Mouse (Mus musculus): ENCODE measurements around the gene BC028528. TPM values are rescaled to one million over a fixed set of nuclear protein-coding genes. Genes with fewer than 3 reads are reported as not detected.

The BC028528 gene
- total and polyA plus RNA-seq, 3 experiments: 7.4 to 13.6 TPM; not detected in 1

- TF ChIP-seq USF1 (IDR thresholded peaks at IDR 0.05; ENCODE audit: low read depth, low read length): no peak
- 0 out of 2 replicates have a peak, but pooled peaks have one; percentile 18 for TF ChIP-seq UBTF (IDR thresholded peaks at IDR 0.05; ENCODE audit: borderline replicate concordance, insufficient read depth, low read depth, low read length)
- 0 out of 4 replicates have a peak, but pooled peaks of 1 of the 2 experiments have one; percentile 43 for TF ChIP-seq POLR2A (IDR thresholded peaks at IDR 0.05; ENCODE audit: control insufficient read depth in 1 of 2, insufficient read depth in 1 of 2, low read depth in 1 of 2, low read length in 2 of 2, poor library complexity in 1 of 2)
- peak; percentile 84 for TF ChIP-seq TCF12 (IDR thresholded peaks at IDR 0.05; ENCODE audit: low read depth, low read length)
- TF ChIP-seq MAFK (IDR thresholded peaks at IDR 0.05; ENCODE audit: borderline replicate concordance, low read depth, low read length): peak; percentile 5; the same call in 1 of the 2 replicates
- no peak for TF ChIP-seq MEF2A (IDR thresholded peaks at IDR 0.05; ENCODE audit: extremely low read depth, insufficient replicate concordance, low read depth, low read length, poor library complexity, severe bottlenecking)
- TF ChIP-seq NELFE (IDR thresholded peaks at IDR 0.05; ENCODE audit: low read depth, low read length): peak; percentile 24; the same call in 1 of the 2 replicates
- peak; percentile 59 for TF ChIP-seq ETS1 (IDR thresholded peaks at IDR 0.05; ENCODE audit: low read depth, low read length)
- TF ChIP-seq GATA1 (IDR thresholded peaks at IDR 0.05; ENCODE audit: low read depth, low read length): peak; percentile 66
- TF ChIP-seq TAL1 (IDR thresholded peaks at IDR 0.05; ENCODE audit: low read length): peak; percentile 79
- TF ChIP-seq EP300 (IDR thresholded peaks at IDR 0.05; ENCODE audit: low read depth in 1 of 2, low read length in 2 of 2): peak; percentile 42 to 73; a peak in 3 of 4 replicates
- peak; percentile 5; the same call in 1 of the 2 replicates for TF ChIP-seq MAX (IDR thresholded peaks at IDR 0.05; ENCODE audit: low read length)
- 0 out of 2 replicates have a peak, but pooled peaks have one; percentile 10 for TF ChIP-seq MYC (IDR thresholded peaks at IDR 0.05; ENCODE audit: low read depth, low read length)
- no peak for TF ChIP-seq MXI1 (IDR thresholded peaks at IDR 0.05; ENCODE audit: low read depth, low read length)
- 0 out of 2 replicates have a peak, but pooled peaks have one; percentile 88 for TF ChIP-seq CHD1 (IDR thresholded peaks at IDR 0.05; ENCODE audit: low read depth, low read length)
- TF ChIP-seq HCFC1 (IDR thresholded peaks at IDR 0.05; ENCODE audit: low read depth, low read length): peak; percentile 33; the same call in 1 of the 2 replicates
- no peak for TF ChIP-seq RAD21 (IDR thresholded peaks at IDR 0.05; ENCODE audit: low read depth, low read length)
- peak; percentile 36 for TF ChIP-seq RCOR1 (IDR thresholded peaks at IDR 0.05; ENCODE audit: low read depth, low read length)
- peak; percentile 82 for DNase-seq (ENCODE audit: low read depth, low spot score)
- peaks cover 0 to 16% of the 10 kb centered on the region in 2 experiments; a peak in 2 of 4 replicates for H3K36me3 ChIP-seq (ENCODE audit: control insufficient read depth in 1 of 2, insufficient read depth in 2 of 2, low read length in 2 of 2)
- no peaks in the 10 kb centered on the region for H3K27me3 ChIP-seq (ENCODE audit: control insufficient read depth in 1 of 2, insufficient read depth in 2 of 2, low read length in 2 of 2)
- peaks cover 11% of the 10 kb centered on the region for H3K79me2 ChIP-seq (ENCODE audit: control insufficient read depth, insufficient read depth, low read length, poor library complexity)
- H3K9ac ChIP-seq (ENCODE audit: control insufficient read depth, low read depth, low read length, poor library complexity, severe bottlenecking): peak overlapping the region; percentile 39
- peak overlapping the region; percentile 79 for H3K27ac ChIP-seq (ENCODE audit: control insufficient read depth, low read depth, low read length)
- H3K9me3 ChIP-seq (replicated peaks; ENCODE audit: insufficient read depth, low read length): no peaks in the 10 kb centered on the region
- peaks cover 12 to 20% of the 10 kb centered on the region in 2 experiments for H3K4me1 ChIP-seq (ENCODE audit: control insufficient read depth in 1 of 2, insufficient read depth in 2 of 2, low read length in 2 of 2)
- H3K4me3 ChIP-seq (ENCODE audit: control insufficient read depth in 1 of 2, insufficient read depth in 1 of 2, low read depth in 2 of 2, low read length in 2 of 2): peak overlapping the region; percentile 59 to 82
Measured at GRCm38 (mm10) chr3:95892066-95893052, 554 bp upstream of the BC028528 start.
